Mouse (Mus musculus) layer of hippocampus, postnatal 10 days (tissue): ENCODE measurements around the gene Cradd. TPM values are rescaled to one million over a fixed set of nuclear protein-coding genes. Genes with fewer than 3 reads are reported as not detected.

Source experiments
- DNase-seq, 2 experiments: peaks; one replicate each; pipeline ENCODE4 v3.0.0; 2021; ENCODE audit warnings: low spot score in 2 of 2
- total RNA-seq, 2 experiments: library from RNA; stranded (reverse); gene quantifications; 2 replicates each; pipeline ENCODE4 v1.2.3; 2021

Gene Cradd
- total RNA-seq, 2 experiments from 2014 or later, result 5.8 to 7.3 TPM

- DNase-seq, result no peak
These were observed 44.5 kb downstream of the Cradd start for GRCm38 (mm10) chr10:95279459-95279858.

GRCm38 (mm10) chr10:95278085-95278484 lies 45.8 kb downstream of the Cradd start:
- no peak for DNase-seq

GRCm38 (mm10) chr10:95275488-95275887 lies 48.4 kb downstream of the Cradd start:
- no peak for DNase-seq

- DNase-seq, result no peak
These were observed 50.7 kb downstream of the Cradd start for GRCm38 (mm10) chr10:95273226-95273625.

GRCm38 (mm10) chr10:95269151-95269550 lies 54.8 kb downstream of the Cradd start:
- DNase-seq, result no peak

GRCm38 (mm10) chr10:95268366-95268765 lies 55.6 kb downstream of the Cradd start:
- DNase-seq, result no peak

- DNase-seq, result no peak
These were observed 57.0 kb downstream of the Cradd start for GRCm38 (mm10) chr10:95266983-95267382.

- no peak for DNase-seq
These were observed 57.7 kb downstream of the Cradd start for GRCm38 (mm10) chr10:95266041-95266762.

GRCm38 (mm10) chr10:95265576-95265975 lies 58.4 kb downstream of the Cradd start:
- DNase-seq, result no peak

- peak; percentile 47 to 60 for DNase-seq
These were observed 59.2 kb downstream of the Cradd start for GRCm38 (mm10) chr10:95264485-95265321.

GRCm38 (mm10) chr10:95262388-95262787 lies 61.5 kb downstream of the Cradd start:
- no peak for DNase-seq

- DNase-seq, result no peak
These were observed 62.7 kb downstream of the Cradd start for GRCm38 (mm10) chr10:95261279-95261678.

GRCm38 (mm10) chr10:95260420-95260819 lies 63.5 kb downstream of the Cradd start:
- DNase-seq, result no peak

- DNase-seq, result no peak
These were observed 65.3 kb downstream of the Cradd start for GRCm38 (mm10) chr10:95258471-95259155.

GRCm38 (mm10) chr10:95257979-95258378 lies 66.0 kb downstream of the Cradd start:
- DNase-seq, result no peak

- DNase-seq, result no peak
These were observed 67.8 kb downstream of the Cradd start for GRCm38 (mm10) chr10:95256095-95256494.

- no peak for DNase-seq
These were observed 68.8 kb downstream of the Cradd start for GRCm38 (mm10) chr10:95255018-95255680.

GRCm38 (mm10) chr10:95254453-95255001 lies 69.4 kb downstream of the Cradd start:
- DNase-seq, result peak; percentile 65 to 66

GRCm38 (mm10) chr10:95254046-95254445 lies 69.9 kb downstream of the Cradd start:
- DNase-seq, result no peak

GRCm38 (mm10) chr10:95251674-95252073 lies 72.3 kb downstream of the Cradd start:
- DNase-seq, result no peak

- no peak for DNase-seq
These were observed 75.6 kb downstream of the Cradd start for GRCm38 (mm10) chr10:95248362-95248761.
